Mouse (Mus musculus) heart, postnatal 0 days (tissue): ENCODE data around the gene Fnbp1.

Experiments
- CTCF ChIP-seq: IDR thresholded peaks from 2 replicates; pipeline ENCODE4 v1.5.1; 2016; ENCODE audit warnings: antibody characterized with exemption, control low read depth, low read depth
- EP300 ChIP-seq: IDR thresholded peaks from 2 replicates; pipeline ENCODE4 v1.6.1; 2016; ENCODE audit warnings: antibody characterized with exemption, low read depth

GRCm38 (mm10) chr2:31018519-31018918, 123.3 kb downstream of the Fnbp1 start:
- TF ChIP-seq CTCF (no peak), EP300 (no peak)
